Mouse (Mus musculus): ENCODE data around the gene Gstp3. TPM values are rescaled to one million over a fixed set of nuclear protein-coding genes. Genes with fewer than 3 reads are reported as not detected.
"Not testable (repeated sequence)": the region's sequence is repeated elsewhere in the genome, so short reads cannot be mapped to it uniquely, and the experiment has no call there.

Gene Gstp3
- polyA plus RNA-seq, 1 experiment from 2014 or later = not detected

DNA sequence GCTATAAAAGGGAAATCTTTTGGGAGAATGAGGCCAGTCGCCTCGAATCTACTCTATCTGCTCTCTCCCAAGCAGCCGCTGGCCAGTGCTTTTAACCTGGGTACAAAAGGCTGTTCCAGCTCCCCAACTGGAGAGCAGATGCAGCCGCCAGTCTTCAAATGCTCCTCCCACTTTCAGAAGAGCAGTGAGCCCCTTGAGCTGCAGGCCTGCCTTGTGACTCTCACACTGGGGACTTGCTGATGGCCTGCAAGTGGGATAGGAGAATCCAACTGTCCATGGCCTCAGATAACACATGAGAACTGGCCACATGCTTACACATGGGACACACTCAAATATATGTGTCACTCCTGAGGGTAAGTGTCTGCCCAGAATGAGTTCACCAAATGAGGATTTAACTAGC, 2.6 kb downstream of the Gstp3 start:
- Histone ChIP-seq H3K9ac (no peak overlapping the region), H3K4me1 (no peaks in the 10 kb centered on the region), H3K4me3 (replicated peaks) (no peak overlapping the region), H3K9me3 (no peaks in the 10 kb centered on the region), H3K27me3 (no peaks in the 10 kb centered on the region), H3K4me2 (no peak overlapping the region), H3K27ac (no peak overlapping the region), H3K36me3 (replicated peaks) (no peaks in the 10 kb centered on the region)
- 34% methylated on average over 4 of the region's 4 CpGs for whole genome bisulfite sequencing
- no peak for ATAC-seq (ENCODE audit: low FRiP score)

DNA sequence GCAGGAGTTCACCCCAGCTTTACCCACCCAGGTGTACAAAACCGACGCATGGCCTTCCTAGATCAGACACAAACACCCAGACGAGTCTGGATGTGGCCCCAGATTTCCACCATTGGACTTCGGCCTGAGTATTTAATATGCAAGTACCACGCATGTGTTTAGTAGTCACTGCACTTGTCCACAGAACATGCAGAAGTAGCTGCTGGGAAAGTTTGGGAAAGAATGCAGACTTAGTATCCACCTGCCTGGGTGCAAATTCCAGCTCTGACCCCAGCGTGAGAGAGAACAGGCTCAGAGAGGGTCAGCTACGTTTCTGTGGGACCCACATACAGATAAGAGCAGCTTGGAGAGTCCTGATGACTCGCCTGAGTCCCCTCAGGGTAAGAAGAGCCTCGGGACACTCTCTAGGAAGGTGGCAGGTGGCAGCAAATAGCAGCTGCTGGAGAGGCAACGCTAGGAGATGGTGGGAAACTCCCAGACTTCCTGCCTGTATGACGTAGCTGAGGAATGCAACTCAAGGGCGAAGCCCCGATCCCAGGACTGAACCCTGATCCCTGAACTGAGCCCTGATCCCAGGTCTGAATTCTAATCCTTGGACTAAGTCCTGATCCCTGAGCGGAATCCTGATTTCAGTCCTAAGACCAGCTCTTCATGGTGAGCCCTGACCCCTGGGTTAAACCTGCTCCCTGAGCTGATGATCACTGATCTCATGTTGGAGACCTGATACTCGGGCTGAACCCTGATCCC, 3.2 kb downstream of the Gstp3 start:
- Histone ChIP-seq H3K36me3 (replicated peaks) (no peaks in the 10 kb centered on the region), H3K4me3 (replicated peaks) (no peak overlapping the region), H3K9me3 (no peaks in the 10 kb centered on the region), H3K4me1 (no peaks in the 10 kb centered on the region), H3K4me2 (no peak overlapping the region), H3K9ac (no peak overlapping the region), H3K27me3 (no peaks in the 10 kb centered on the region), H3K27ac (no peak overlapping the region)
- 63% methylated on average over 15 of the region's 15 CpGs for WGBS
- ATAC-seq (ENCODE audit: low FRiP score) = no peak

DNA sequence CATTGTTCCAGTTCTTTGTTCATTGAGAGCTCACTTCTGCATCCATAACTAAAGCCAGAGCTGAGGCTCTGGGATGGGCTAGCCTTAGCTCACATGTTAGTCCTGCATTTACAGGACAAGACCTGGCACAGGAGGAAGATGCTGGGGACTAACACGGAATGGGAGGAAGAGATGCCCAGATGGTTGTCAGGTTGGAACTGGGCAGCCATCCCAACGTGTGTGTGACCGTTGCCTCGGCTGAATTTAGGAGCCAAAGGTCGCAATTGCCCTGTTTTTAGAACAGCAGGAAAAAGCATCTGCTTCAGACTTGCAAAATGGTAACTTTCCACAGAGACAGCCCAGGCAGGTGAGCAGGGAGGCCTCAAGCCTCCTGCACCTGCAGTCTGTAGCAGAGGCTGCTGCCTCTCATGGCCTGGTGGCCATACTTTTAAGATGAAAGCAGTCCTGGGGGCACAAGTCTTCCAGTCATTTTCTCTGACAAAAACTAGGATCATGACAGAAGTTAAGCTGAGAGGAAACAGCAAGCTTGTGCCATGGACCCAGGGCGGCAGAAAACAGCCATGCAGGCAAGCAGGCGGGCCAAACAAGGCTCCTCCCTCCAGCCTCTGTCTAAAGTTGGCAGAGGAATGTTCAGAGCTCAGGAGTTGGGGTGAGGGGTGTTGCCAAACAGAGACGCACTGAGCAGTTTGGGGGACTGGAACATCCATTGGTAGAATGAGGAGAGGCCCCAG, 4.0 kb downstream of the Gstp3 start:
- Histone ChIP-seq H3K9ac (no peak overlapping the region), H3K36me3 (replicated peaks) (no peaks in the 10 kb centered on the region), H3K27me3 (no peaks in the 10 kb centered on the region), H3K9me3 (no peaks in the 10 kb centered on the region), H3K4me2 (no peak overlapping the region), H3K4me3 (replicated peaks) (no peak overlapping the region), H3K27ac (no peak overlapping the region), H3K4me1 (no peaks in the 10 kb centered on the region)
- 78% methylated on average over 8 of the region's 8 CpGs for WGBS
- no peak for ATAC-seq (ENCODE audit: low FRiP score)

DNA sequence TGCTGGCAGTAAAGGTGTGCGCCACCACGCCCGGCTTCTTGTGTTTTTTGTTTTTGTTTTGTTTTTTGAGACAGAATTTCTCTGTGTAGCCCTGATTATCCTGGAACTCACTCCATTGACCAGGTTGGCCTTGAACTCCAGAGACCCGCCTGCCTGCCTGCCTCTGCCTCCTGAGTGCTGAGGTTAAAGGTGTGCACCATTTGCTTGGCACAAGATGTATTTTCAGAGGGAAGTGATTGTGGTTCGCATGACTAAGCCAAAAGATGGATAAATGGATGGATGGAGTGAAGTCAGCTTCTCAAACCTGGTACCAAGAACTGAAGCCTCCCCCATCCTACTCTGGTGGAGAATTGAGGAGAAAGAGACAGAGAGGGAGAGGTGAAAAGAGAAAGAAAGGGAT, 4.8 kb downstream of the Gstp3 start:
- no peaks in the 10 kb centered on the region for H3K4me1 ChIP-seq

DNA sequence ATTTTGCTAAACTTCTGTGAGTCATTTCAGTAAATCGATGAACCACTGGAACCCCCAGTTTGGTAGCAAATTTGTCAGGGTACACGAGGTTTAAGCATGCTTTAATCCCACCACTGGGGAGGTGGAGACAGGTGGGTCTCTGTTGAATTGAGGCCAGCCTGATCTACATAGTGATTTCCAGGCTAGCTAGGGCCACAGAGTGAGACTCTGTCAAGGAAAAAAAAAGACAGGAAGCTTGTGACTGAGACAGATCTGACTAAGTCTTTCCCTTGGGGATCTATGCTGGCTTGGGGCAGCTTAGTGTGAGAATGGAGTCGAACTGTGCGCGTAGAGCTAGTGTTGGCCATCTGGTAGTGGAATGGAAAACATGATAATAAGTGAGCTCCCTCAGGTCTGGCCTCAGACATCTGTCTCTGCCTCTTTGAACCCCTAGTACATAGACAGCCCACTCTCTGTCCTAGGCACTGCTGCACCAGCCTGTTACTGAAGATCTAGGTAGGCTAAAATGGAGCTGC, 6.8 kb downstream of the Gstp3 start:
- Histone ChIP-seq H3K27ac (no peak overlapping the region), H3K36me3 (replicated peaks) (no peaks in the 10 kb centered on the region), H3K9me3 (no peaks in the 10 kb centered on the region), H3K4me1 (no peaks in the 10 kb centered on the region), H3K4me3 (replicated peaks) (no peak overlapping the region), H3K9ac (no peak overlapping the region), H3K4me2 (no peak overlapping the region), H3K27me3 (no peaks in the 10 kb centered on the region)
- ATAC-seq (ENCODE audit: low FRiP score) = no peak
- WGBS = 88% methylated on average over 5 of the region's 5 CpGs

More for the DNA sequence above, 4.8 kb downstream of the Gstp3 start:
- no peak overlapping the region for H3K4me3 ChIP-seq (replicated peaks)
- 81% methylated on average over 5 of the region's 5 CpGs for WGBS
- H3K36me3 ChIP-seq (replicated peaks) = no peaks in the 10 kb centered on the region
- no peak overlapping the region for H3K4me2 ChIP-seq
- no peak overlapping the region for H3K27ac ChIP-seq
- H3K9ac ChIP-seq = no peak overlapping the region
- no peak for ATAC-seq (ENCODE audit: low FRiP score)
- no peaks in the 10 kb centered on the region for H3K9me3 ChIP-seq
- H3K27me3 ChIP-seq = no peaks in the 10 kb centered on the region

DNA sequence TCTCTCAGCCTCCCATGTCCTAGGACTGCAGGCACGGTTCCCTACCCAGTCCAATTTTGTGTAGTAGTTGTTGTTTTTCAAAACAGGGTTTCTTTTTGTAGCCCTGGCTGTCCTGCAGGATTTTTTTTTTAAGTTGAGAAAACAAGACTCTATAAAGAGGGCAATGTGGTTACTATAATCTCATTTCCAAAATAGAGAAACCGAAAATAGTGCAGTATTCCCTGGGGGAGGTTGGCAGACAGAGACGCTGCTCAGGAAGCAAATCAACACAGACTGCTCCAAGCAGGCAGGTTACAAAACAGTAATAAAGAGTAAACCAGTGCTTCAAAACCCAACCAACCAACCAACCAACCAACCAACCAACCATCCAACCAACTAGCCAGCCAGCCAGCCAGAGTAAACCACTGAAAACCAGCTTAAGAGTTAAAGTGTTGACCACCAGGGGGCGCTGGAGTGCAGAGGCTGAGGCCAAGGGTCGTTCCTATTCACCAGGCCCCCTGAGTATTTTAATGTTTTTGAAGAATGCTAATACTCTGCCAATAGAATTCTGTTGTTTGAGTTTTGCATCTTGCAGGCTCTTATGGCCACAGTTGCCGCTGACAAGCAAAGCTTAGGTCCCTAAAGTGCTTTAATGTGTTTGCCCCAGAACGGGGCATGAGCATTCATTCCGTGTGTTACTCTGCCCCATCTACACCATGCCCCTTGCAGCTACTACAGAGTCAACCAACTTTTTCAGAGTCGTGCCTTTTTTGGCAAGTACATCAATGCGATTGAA, 7.4 kb downstream of the Gstp3 start:
- H3K9me3 ChIP-seq = no peaks in the 10 kb centered on the region
- no peaks in the 10 kb centered on the region for H3K4me1 ChIP-seq
- no peak overlapping the region for H3K9ac ChIP-seq
- no peaks in the 10 kb centered on the region for H3K36me3 ChIP-seq (replicated peaks)
- H3K27me3 ChIP-seq = no peaks in the 10 kb centered on the region
- no peak for ATAC-seq (ENCODE audit: low FRiP score)
- no peak overlapping the region for H3K27ac ChIP-seq
- no peak overlapping the region for H3K4me3 ChIP-seq (replicated peaks)
- no peak overlapping the region for H3K4me2 ChIP-seq
- 54% methylated on average over 10 of the region's 10 CpGs for WGBS

DNA sequence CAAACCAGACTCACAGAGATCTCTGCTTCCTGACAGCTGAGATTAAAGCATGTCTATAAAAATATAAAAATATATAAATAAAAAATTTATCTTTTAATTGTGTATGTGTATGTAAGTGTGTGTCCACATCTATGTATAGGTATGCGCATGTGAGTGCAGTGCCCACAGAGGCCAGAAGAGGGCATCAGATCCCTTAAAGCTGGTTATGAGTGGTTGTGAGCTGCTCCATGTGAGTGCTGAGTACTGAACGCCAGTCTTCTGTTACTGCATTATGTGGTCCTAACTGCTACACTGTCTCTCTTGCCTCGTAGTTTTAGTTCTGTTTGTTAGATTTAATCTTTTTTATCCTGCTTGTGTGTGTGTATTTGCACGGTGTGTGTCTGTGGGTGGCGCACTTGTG, 8.4 kb downstream of the Gstp3 start:
- Histone ChIP-seq H3K27ac (no peak overlapping the region), H3K4me2 (no peak overlapping the region), H3K4me1 (no peaks in the 10 kb centered on the region), H3K27me3 (no peaks in the 10 kb centered on the region), H3K4me3 (replicated peaks) (no peak overlapping the region), H3K9ac (no peak overlapping the region), H3K9me3 (no peaks in the 10 kb centered on the region), H3K36me3 (replicated peaks) (no peaks in the 10 kb centered on the region)
- 90% methylated on average over 5 of the region's 5 CpGs for WGBS
- no peak for ATAC-seq (ENCODE audit: low FRiP score)

DNA sequence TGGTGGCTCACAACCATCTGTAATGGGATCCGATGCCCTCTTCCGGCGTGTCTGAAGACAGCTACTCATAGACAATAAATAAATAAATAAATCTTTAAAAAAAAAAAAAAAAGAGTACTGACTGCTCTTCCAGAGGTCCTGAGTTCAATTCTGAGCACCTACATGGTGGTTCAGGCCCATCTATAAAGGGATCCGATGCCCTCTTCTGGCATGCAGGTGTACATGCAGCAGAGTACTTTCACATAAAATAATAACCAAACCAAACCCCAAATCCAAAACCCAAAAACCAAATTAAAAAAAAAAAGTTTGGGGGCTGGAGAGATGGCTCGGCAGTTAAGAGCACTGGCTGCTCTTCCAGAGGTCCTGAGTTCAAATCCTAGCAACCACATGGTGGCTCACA, 10.3 kb downstream of the Gstp3 start:
- H3K36me3 ChIP-seq (replicated peaks); H3K4me3 ChIP-seq (replicated peaks); H3K4me1 ChIP-seq; H3K9ac ChIP-seq; H3K9me3 ChIP-seq; ATAC-seq (ENCODE audit: low FRiP score); H3K4me2 ChIP-seq; H3K27ac ChIP-seq; H3K27me3 ChIP-seq: not testable (repeated sequence)
- WGBS = 87% methylated on average over 5 of the region's 5 CpGs

DNA sequence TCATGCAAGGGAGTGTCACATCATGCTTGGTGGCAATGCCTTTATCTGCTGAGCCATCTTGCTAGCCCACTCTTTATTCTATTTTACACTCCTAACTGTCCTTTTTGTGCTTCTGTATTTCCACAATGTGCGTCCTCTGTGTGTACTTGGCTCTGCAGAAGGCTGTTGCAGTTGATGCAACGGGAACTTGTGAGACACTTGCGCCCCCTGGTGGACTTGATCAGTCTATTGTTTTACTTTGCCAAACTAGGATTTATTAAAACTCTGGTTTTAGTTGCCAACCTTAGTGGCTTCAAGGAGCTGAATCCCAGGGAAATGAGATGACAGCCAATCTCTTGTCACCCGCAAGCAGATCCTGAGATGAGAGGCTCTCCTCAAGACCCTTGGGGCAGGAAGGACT, 11.5 kb downstream of the Gstp3 start:
- no peak for ATAC-seq (ENCODE audit: low FRiP score)

DNA sequence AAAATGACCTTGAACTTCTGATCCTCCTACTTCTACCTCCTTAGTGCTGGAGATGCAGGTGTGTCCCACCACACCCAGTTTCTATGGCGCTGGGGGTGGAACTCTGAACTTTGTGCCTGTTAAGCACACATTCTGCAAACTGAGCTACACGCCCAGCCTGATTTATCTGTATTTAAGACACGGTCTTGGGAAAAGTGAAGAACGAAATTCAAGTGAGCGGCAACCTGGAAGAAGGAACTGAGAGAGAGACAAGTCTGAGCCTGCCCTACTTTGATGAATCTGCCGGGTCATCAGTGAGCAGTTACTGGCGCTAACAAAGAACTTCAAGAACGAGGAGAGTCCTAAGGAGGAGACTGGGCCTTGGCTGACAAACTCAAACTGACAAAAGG, 12.5 kb downstream of the Gstp3 start:
- no peaks in the 10 kb centered on the region for H3K36me3 ChIP-seq (replicated peaks)
- no peaks in the 10 kb centered on the region for H3K4me1 ChIP-seq
- no peak for ATAC-seq (ENCODE audit: low FRiP score)
- H3K9me3 ChIP-seq = no peaks in the 10 kb centered on the region
- no peak overlapping the region for H3K4me2 ChIP-seq
- WGBS = 85% methylated on average over 8 of the region's 8 CpGs
- H3K4me3 ChIP-seq (replicated peaks) = no peak overlapping the region
- H3K9ac ChIP-seq = no peak overlapping the region
- no peak overlapping the region for H3K27ac ChIP-seq
- no peaks in the 10 kb centered on the region for H3K27me3 ChIP-seq

More for the DNA sequence above, 11.5 kb downstream of the Gstp3 start:
- Histone ChIP-seq H3K36me3 (replicated peaks) (no peaks in the 10 kb centered on the region), H3K4me3 (replicated peaks) (no peak overlapping the region), H3K4me1 (no peaks in the 10 kb centered on the region), H3K27me3 (no peaks in the 10 kb centered on the region), H3K27ac (no peak overlapping the region), H3K9me3 (no peaks in the 10 kb centered on the region), H3K9ac (no peak overlapping the region), H3K4me2 (no peak overlapping the region)
- WGBS = 19% methylated on average over 4 of the region's 4 CpGs

DNA sequence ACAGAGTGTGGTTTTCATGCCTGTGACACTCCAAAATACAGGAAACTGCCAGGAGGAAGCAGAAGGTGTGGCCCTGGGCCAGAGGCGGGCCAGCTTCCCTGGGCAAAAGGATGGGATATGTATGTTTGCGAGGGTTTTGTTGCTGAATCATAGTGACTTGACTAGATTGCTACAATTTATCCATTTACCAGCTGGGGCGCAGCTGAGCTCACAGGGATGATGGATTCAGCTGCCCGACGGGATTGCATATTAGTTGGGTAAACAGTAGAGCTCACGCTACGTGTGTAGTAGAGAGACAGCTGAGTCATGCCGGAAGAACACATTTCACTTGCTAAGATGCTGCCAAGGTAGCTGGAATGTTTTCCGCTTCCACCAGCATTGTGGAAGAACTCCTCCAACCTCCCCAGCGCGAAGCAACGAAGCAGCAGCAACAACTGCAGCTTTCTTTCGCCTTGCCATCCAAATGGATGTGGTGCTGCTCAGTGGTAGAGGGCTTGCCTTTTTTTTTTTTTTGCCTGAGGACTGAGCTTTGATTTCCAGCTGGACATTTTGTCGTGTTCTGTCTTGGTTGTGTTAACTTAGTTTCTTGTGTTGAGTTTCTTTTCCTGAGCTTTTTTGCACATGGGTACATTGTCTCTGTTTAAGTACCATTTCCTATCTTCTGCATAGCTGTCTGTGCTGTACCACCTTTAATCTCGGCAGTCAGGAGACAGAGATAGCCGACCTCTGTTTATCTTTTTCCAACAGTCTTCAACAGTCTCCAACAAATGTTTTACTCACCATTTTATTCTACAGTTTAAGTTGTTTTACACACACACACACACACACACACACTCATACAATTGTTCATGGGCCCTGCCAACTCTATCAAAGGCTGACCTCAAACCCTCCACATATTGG, 13.2 kb downstream of the Gstp3 start, which contains the start of gene Gstp2:
Gene Gstp2 (minus strand): TSS at position 58 of the 900 bp plus-strand sequence.
- Histone ChIP-seq H3K9ac (no peak within 1 kb of the TSS), H3K27ac (no peak within 1 kb of the TSS), H3K4me3 (replicated peaks) (no peak within 1 kb of the TSS), H3K36me3 (replicated peaks) (no peaks in the 10 kb centered on the region), H3K4me1 (no peaks in the 10 kb centered on the region), H3K9me3 (no peaks in the 10 kb centered on the region), H3K4me2 (no peak within 1 kb of the TSS), H3K27me3 (no peaks in the 10 kb centered on the region)
- no peak for ATAC-seq (ENCODE audit: low FRiP score)
- 61% methylated on average over 16 of the region's 16 CpGs for WGBS

Data from forebrain, embryonic 12.5 days (tissue).